Mouse (Mus musculus) CD8-positive naive resting alpha-beta T cell, adult 2 months (primary cell): ENCODE data around the gene Ndrg4.
"Not testable (repeated sequence)": the region's sequence is repeated elsewhere in the genome, so short reads cannot be mapped to it uniquely, and the experiment has no call there.

ENCODE experiments used
- DNase-seq, 2 experiments: peaks; one replicate each; pipeline ENCODE4 v3.0.0; 2022; ENCODE audit warnings: low read depth in 2 of 2, low spot score in 2 of 2

The Ndrg4 gene

DNA sequence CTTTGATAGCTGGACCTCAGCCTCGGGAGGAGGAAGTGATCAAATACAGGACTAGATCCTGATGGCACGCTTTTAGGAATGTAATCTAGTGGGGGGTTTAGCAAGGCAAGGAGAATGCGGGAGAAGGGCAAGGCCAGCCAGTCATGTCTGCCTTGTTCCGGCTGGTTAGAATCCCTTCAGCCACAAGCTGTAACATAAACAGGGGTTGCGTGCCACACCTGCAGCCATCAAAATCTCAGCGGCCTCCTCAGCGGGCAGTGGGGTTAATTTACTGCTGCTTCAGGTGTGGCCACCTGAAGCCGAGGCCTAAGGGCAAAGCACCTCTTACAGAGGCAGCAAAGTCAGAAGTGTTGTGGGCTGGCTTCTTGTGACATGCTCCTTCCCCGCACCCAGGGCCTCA is at the start of gene Ndrg4:
Gene Ndrg4, plus strand, starts transcription at position 350 of the 400 bp plus-strand sequence.
- DNase-seq = no peak

DNA sequence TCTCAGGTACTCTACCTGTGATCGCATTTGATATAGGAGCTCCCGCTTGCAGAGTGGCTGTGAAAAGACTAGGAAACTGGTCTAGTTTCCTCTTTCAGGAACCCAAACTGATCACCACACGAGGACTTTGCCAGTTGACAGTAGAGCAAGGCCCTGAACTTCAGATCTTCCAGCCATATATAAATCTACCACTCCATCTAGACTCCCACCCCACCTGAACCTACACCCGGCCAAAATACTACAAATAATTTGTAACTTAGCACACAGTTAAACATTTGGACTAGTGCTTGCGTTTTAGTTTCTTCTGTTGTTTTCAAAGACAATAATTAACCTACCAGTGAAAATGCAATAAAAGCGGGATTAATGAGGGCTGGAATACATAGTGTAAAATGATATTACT is 43.9 kb upstream of the Ndrg4 start:
- no peak for DNase-seq

DNA sequence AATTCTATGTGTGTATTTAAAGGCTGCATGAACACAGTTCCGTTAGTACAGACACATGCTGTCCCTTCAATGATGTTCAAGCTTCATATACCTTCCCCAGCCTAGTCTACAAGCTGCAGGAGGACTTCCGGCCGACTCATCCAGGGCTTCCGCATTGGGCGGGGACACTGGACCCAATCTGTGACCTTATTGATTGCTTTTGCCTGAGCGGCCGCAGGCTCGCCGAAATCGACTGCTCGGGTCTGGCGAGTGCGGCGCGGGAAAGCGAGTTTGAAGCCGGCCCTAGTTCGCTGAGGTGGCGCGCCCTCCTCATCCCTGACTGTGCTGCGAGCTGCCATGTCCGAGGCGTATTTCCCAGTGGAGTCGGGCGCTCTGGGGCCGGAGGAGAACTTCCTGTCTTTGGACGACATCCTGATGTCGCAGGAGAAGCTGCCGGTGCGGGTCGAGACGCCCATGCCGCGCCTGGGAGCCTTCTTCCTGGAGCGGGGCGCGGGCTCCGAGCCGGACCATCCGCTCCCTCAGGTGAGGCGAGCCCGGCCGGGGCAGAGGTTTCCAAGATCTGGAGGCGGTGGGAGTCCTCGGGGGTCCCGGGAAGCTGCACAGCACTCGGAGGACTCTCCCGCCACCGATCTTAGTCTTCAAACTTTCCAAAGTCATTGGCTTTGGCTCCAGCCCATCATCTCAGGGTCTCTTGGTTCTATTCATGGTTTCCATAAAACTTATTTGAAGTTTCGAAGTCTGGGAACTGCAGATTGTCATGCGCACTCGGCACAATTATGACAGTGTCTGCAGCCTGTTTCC is 43.3 kb upstream of the Ndrg4 start, which contains the start of gene Gins3:
Gene Gins3, plus strand, starts transcription at position 192 of the 801 bp plus-strand sequence.
- DNase-seq = peak; percentile 80 to 91

DNA sequence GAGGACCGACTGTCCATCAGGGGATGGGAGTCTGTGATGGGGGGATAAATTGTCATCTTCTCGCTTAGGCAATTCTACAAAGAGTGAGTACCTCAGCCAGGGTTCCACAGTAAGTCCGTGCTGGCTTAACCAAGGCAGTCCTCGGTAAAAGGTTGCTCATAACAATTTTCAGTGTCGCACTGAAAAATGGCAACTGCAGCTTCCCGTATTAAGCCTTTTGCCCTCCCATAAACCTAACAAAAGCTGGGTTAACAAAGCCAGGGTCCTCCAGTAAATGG is 42.8 kb upstream of the Ndrg4 start:
- DNase-seq = no peak

DNA sequence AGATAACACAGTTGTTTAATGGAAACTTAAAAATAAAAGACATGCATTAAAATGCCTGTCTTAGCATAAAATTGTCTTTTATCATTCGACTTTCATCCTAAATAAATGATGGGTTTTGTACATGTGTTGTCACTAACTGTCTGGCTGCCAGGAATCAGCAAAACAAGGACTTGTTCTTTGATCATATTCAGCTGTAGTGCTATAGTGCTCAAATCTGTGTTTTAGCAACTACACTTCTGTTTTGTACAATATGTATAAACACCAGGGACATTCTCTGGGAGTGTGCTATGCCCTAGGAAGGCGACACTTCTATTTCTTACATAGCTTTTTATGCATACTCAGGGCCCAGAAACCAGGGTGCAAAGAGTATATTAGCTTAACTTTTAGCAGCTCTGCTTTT is 31.8 kb upstream of the Ndrg4 start:
- DNase-seq = no peak

DNA sequence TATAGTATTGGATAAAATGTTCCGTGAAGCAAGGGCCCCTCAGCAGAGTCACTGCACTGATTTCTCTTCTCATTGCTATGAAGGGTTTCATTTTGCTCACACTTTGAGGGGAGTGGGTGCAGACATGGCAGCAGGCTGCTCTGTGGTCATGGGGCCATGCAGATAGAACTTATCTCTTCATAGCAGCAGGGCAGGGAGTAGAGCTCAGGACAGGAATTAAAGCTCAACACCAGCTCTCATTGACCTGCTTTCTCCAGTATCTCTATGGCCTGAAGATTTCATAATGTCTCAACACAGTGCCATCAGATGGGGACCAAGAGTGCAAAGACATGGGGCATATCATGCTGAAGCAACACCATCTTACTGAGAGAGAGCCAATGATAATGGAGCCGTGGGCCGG is 28.5 kb upstream of the Ndrg4 start:
- no peak for DNase-seq

DNA sequence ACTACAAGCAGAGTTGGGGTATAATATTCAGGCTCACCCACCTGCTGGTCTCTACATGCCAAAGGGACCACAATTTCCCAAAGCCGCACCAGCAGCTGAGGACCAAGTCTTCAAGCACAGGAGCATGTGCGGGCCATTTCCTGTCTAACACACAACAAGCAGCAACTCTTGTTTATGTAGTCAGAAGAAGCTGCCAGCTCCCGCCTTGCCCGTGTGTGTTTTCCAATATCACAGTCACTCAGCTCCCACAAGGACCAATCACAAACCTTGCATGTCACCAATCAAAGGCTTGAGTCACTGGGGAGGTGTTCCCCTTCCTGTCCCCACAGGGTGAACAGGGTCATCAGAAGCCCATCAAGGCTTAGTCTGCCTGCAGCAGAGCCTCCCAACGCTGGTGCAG is 23.4 kb upstream of the Ndrg4 start:
- DNase-seq = no peak

DNA sequence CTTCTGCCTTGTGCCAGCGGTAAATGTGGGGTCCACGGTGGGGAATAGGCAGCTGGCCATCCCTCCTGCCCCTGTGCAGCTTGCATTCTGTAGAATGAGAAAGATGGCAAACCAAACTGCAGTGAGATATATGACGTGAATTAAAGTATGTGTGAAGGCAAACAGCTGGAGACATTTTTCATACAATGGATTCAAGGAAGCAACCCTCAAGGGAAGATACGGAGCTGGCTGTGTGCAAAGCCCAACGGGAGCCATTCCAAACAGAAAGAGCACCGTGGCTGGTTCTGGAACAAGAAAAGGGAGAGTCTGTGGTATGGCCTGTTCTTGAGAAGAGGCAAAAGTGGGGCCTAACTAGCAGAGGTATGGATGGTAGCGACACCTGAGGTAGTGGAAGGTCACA is 20.9 kb upstream of the Ndrg4 start:
- no peak for DNase-seq

DNA sequence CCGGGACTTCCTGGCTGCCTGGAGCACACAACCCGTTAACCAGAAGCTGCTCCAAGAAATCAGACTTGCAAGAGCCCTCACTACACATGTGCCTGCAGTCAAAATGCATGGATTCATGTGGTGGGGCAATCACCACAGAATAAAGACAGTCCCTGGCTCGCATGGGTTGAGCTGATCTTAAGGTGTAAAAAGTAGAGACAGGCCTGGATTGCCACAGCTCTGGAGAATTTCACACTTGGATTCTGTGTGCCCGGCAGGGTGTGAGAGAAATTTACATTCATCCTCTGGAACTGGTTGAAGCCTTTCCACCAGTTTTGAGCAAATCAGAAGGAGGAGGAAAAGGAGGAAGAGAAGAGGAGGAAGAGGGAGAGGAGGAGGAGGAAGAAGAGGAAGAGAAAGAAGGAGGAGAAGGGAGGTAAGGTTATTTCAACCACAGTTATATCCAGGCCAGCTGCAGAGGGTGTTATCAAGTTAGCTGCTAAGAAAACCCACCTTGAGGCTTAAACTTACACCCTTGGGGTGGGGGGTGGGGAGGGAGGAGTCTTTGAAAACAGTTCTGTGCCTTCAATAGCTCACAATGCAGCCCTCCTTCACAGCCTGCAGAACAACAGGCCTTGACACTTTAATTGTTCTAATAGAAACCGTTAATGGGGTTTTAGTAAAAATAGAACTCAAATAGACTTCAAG is 20.3 kb upstream of the Ndrg4 start:
- no peak for DNase-seq

DNA sequence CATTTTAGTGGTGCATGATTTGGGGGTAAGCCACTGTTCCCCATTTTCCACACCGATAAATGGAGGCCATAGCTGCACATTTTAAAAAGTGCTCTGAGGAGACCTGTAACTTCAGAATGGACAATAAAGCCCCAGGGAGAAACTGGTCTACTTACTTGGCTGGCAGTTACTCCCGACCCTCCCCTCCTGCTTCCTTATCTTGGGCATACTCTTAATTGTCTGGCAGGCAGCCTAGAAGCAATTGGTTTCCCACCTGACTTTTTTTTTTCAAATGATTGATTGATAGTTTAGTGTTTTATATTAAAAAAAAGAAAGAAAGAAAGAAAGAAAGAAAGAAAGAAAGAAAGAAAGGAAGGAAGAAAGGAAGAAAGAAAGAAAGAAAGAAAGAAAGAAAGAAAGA is 19.3 kb upstream of the Ndrg4 start:
- DNase-seq = no peak

DNA sequence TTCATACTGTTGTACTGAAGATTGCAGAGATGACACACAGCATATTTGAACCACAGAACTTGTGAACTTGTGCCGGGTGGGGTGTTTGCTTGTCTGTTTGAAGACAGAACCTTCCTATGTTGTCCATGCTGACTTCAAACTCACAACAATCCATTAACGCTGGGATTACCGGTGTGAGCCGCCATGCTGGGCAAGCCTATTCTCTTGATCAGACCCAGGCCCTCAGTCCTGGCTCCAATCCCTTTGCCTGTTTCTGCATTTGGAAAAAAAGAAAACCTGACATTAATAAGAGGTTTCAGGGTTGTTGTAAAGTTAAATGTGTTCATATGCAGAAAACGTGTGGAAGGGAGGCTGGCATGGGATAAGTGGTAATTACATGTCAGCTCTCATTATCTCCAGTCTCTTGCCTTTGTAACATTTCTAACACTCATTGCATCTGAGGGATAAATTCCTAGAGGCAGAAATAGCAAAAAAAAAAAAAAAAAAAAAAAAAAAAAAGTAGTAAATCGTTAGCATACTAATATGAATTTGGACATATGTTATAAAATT is 16.4 kb upstream of the Ndrg4 start:
- DNase-seq = no peak

DNA sequence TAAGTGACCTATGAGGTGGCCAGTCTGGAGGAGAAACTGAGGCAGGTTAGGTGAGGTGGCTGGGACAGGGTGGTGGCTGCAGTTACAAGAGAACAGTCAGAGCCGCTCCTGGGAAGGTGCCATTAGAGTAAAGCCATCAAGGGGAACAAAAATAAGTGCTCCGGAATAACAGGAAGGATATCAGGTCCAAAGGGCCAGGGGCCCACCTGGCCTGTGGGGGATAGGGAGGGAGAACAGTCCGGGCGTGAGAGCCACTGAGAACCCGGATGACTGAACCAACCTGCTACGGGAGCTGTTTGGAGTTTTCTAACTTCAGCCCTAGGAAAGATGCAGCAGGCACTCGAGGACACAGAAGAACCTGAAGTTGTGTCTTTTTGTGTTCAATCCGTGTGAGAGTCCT is 15.7 kb upstream of the Ndrg4 start:
- DNase-seq = no peak

DNA sequence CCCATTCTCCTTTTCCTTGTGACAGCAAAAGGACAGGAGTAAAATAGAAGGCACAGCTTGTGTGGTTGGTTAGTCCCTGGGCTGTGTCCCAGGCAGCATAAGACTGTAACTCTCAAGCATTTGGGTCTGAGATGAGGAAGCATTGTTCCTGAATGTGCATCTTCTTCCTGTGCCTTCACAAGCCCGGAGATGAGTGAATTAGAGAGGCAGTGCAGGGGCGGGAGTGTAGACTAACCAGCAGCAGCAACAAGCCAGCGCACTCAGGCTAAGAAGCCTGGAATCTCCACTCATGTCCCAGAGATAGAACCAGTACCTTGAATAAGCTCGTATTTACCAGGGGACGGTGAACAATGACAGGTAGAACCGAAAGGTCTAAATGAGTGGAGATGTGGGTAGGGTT is 15.2 kb upstream of the Ndrg4 start:
- DNase-seq = no peak

DNA sequence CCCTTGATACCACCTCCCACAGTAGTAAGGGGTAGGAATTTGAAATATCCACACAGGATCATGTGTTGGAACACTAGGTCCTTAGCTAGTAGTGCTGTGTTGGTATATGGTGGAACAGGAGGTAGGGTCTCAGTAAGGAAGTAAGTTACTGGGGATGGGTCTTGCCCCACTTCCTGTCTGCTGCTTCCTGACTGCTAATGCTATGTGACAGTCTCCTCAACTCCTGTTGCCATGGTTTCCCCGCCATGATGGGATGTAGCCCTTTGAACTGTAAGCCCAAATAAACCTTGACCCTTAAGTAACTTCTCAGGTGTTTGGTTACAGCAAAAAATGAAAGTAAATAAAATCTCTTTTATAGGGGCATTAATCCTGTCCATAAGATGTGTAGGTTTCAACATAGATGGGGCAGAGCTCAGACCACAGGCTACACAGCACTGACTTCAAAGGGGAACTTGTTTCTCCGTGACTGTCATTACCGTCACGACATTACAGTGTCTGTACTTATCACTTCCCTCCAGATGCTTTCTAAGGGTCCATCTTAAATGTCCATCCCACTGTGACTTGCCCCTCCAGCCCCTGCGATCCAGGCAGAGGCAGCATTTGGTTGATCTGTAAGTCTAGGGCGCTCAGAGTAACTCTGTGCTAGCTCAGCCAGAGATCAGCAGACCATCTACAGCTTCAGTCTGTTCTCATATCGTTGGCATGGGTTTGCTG is 13.7 kb upstream of the Ndrg4 start:
- DNase-seq = no peak

DNA sequence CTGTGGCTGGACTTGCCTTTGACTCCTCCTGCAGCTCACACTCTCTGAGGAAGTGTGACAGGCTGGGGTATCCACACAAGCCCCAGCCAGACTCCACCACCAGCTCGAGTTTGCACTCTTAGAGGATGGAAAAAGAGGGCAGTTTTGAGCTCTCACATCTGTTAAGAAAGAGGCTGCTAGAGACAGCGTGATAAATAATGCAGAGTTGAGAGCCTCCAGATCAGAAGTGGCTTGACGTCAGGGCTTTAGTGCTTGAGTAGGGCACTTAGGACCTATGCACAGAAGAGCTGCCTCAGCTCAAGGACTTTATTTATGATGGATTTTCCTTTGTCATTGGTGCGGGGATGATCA is 13.2 kb upstream of the Ndrg4 start:
- no peak for DNase-seq

DNA sequence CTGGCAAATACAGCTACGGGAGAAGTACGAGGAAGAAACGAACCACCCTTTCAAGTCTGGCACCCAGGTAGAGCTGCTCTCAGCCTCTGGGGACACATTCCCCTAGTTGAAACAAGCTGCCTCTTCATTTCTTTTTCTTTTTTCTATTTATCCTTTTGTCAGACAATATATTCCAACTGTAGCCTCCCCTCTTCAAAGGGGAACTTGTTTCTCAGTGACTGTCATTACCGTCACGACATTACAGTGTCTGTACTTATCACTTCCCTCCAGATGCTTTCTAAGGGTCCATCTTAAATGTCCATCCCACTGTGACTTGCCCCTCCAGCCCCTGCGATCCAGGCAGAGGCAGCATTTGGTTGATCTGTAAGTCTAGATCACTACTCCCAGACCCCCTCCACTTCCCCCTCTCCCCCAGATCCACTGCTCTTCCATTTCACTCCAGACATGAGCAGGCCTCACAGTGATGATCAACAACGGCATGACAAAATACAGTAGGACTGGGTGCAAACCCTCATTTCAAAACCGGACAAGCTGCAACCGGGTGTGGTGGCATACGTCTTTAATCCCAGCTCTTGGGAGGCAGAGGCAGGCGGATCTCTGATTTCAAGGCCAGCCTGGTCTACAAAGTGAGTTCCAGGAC is 10.8 kb upstream of the Ndrg4 start:
- not testable (repeated sequence) for DNase-seq

DNA sequence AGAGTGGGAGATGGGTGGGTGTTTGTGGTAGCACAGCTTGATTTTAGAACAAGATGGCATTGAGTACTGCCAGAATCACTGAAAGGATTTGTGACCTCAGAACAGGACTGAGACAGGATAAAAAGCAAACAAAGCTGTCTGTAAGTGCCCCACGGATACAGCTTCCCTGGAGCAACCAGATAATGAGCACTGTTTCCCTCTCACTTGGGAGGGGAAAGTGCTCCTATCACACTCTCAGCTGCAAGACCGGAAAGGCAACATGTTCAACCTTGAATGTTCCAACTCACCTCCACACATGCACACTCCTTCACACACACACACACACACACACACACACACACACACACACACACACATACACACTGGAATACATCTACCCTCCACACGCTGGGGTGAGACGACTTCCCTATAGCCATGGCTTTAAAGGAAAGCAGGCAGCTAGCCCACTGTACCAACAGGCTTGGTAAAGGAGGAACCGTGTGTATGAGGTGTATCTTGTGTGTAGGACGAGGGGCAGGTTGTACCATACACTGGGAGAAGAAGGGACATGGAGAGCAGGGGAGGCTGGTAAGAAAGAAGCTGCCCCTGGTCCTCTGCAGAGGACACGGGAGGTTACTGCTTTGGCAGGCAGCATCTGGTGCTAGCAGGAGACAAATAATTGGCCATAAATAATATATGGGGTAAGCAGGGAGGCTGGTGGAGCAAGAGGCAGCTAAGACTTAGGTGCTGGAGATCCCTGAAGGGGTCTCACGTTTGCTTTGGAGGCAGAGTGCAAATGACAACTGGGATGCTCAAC is 8.4 kb upstream of the Ndrg4 start:
- DNase-seq = no peak

DNA sequence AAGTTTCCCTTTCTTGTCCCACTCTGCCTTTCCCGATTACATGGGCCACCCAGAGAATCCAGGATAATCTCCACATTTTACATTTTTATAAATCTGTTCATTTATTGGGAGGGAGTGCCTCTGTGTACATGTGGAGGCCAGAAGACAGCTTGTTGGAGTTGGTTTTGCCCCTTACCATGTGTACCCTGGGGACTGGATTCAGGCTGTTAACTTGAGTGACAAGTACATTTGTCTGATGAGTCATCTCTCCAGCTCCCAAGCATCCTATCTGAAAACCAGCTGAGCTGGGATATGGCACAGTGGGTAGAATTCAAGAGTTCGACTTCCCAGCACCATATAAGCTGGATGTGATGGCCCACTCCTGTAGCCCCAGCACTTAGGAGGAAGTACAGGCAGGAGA is 6.8 kb upstream of the Ndrg4 start:
- DNase-seq = no peak

DNA sequence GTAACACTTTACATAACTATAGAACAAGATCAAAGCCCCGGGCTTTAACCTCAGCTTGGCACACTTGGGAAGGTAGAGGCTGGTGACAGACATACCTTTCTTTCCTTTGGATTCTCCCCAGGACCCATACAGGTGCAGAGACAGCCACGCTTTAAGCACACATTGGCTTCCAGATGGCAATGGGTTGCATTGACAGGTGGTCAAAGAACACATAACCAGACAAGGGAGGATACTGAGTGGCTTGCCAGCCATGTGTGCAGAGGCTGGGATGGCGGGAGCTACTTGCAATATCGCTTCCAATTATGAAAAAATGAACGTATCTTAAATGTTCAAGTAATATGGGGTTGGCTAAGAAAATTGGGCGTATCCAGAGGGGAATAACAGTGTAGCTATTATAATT is 4.9 kb upstream of the Ndrg4 start:
- no peak for DNase-seq

DNA sequence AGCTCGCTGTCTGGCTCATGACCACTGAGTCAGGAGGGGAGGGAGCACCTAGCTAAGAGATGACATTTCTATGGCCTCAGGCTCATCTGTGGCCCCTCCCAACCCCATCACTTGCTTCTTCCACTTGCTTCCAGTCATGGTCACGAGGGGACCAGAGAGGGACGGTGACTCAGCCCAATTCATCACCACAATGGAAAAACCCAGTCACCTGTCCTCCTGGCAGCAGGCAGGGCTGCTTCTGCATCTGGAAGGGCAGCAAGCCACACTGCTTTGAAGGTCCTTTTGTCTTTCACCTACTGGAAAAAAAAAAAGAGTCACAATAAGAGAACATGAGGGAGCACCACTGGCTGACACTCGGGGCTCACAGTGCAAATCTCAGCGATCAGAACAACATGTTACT is 4.0 kb upstream of the Ndrg4 start:
- no peak for DNase-seq

DNA sequence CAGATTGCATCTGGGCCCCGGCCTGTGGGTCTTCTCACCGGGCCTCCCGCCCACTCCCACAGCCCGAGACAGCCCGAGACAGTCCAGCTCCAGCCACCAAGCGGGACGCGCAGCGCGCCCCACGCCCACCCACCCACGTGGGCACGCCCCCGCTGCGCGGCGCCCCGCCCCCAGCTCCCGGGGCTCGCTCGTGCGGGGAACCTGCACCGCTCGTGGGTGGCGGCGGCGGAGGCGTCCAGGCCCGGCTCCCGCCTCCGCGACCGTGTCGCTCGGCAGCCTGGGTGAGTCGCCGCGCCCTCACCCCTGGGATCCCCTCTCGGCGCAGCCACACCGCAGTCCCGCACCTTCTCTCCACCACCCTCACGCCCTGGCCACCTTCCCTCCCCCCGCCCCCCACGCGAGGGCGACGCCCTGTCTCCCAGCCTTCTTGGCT is 827 bp downstream of the Ndrg4 start:
- DNase-seq = no peak
